Mouse (Mus musculus) left cerebral cortex, postnatal 36 days (tissue): ENCODE results near the gene Ccdc148. TPM values are rescaled to one million over a fixed set of nuclear protein-coding genes. Genes with fewer than 3 reads are reported as not detected.

Source experiments
- DNase-seq, 2 experiments: peaks; one replicate each; pipeline ENCODE4 v3.0.0; 2021 to 2022; ENCODE audit warnings: low spot score in 2 of 2, mixed read lengths in 1 of 2
- intact Hi-C: fragments of 180-260 bp; cut with DNase I; formaldehyde crosslinking; loops from one replicate; pipeline ENCODE4 v1.15.1; 2025
- total RNA-seq, 2 experiments: library from RNA; stranded (reverse); gene quantifications; 2 replicates each; pipeline ENCODE4 v1.2.3; 2021

Gene Ccdc148
- total RNA-seq, result 10 to 100 TPM; 11.1 to 12.2 TPM

GRCm38 (mm10) chr2:59160605-59160963, at the start of gene Ccdc148, which contains the start of gene Pkp4:
Gene Ccdc148, minus strand, starts transcription at chr2:59160683.
Gene Pkp4, plus strand, starts transcription at chr2:59160850.
- peak; percentile 88 to 93 for DNase-seq
- intact Hi-C loops, result loop anchor here (5.0 kb wide), 3 partner anchors 192 to 328 kb away; no protein-coding TSS in a partner anchor

GRCm38 (mm10) chr2:59208276-59208675, 47.8 kb upstream of the Ccdc148 start:
- intact Hi-C loops, result no loop called here

GRCm38 (mm10) chr2:59207725-59208124, 47.2 kb upstream of the Ccdc148 start:
- DNase-seq, result no peak
- intact Hi-C loops, result no loop called here

More at GRCm38 (mm10) chr2:59208276-59208675, 47.8 kb upstream of the Ccdc148 start:
- DNase-seq, result no peak

- intact Hi-C loops, result no loop called here
These were observed 46.8 kb upstream of the Ccdc148 start for GRCm38 (mm10) chr2:59207240-59207639.

GRCm38 (mm10) chr2:59206190-59206589, 45.7 kb upstream of the Ccdc148 start:
- no peak for DNase-seq
- intact Hi-C loops, result no loop called here

More at GRCm38 (mm10) chr2:59207240-59207639, 46.8 kb upstream of the Ccdc148 start:
- DNase-seq, result no peak

- DNase-seq, result no peak
- intact Hi-C loops, result no loop called here
These were observed 44.6 kb upstream of the Ccdc148 start for GRCm38 (mm10) chr2:59205092-59205491.

GRCm38 (mm10) chr2:59203627-59204425, 43.3 kb upstream of the Ccdc148 start:
- no peak for DNase-seq
- intact Hi-C loops, result no loop called here

GRCm38 (mm10) chr2:59202930-59203329, 42.4 kb upstream of the Ccdc148 start:
- DNase-seq, result no peak
- intact Hi-C loops, result no loop called here

GRCm38 (mm10) chr2:59200511-59200910, 40.0 kb upstream of the Ccdc148 start:
- no peak for DNase-seq
- intact Hi-C loops, result no loop called here

GRCm38 (mm10) chr2:59199476-59199976, 39.0 kb upstream of the Ccdc148 start:
- DNase-seq, result no peak
- intact Hi-C loops, result no loop called here

GRCm38 (mm10) chr2:59197156-59197555, 36.7 kb upstream of the Ccdc148 start:
- intact Hi-C loops, result no loop called here
- DNase-seq, result no peak

GRCm38 (mm10) chr2:59193117-59193516, 32.6 kb upstream of the Ccdc148 start:
- intact Hi-C loops, result no loop called here
- DNase-seq, result no peak

GRCm38 (mm10) chr2:59191466-59191865, 31.0 kb upstream of the Ccdc148 start:
- intact Hi-C loops, result no loop called here
- DNase-seq, result no peak

- intact Hi-C loops, result no loop called here
- no peak for DNase-seq
These were observed 29.7 kb upstream of the Ccdc148 start for GRCm38 (mm10) chr2:59190186-59190585.

- intact Hi-C loops, result no loop called here
- DNase-seq, result no peak
These were observed 29.2 kb upstream of the Ccdc148 start for GRCm38 (mm10) chr2:59189661-59190185.

GRCm38 (mm10) chr2:59188306-59188705, 27.8 kb upstream of the Ccdc148 start:
- DNase-seq, result no peak
- intact Hi-C loops, result no loop called here

- intact Hi-C loops, result no loop called here
- DNase-seq, result no peak
These were observed 26.5 kb upstream of the Ccdc148 start for GRCm38 (mm10) chr2:59186966-59187365.

GRCm38 (mm10) chr2:59186122-59186521, 25.6 kb upstream of the Ccdc148 start:
- DNase-seq, result no peak
- intact Hi-C loops, result no loop called here

- no peak for DNase-seq
- intact Hi-C loops, result no loop called here
These were observed 23.9 kb upstream of the Ccdc148 start for GRCm38 (mm10) chr2:59184107-59185064.

- intact Hi-C loops, result no loop called here
- DNase-seq, result no peak
These were observed 23.1 kb upstream of the Ccdc148 start for GRCm38 (mm10) chr2:59183541-59183940.
